Mouse (Mus musculus) MEL (cell line): Measurements from ENCODE around the gene Ckap4. TPM values are rescaled to one million over a fixed set of nuclear protein-coding genes. Genes with fewer than 3 reads are reported as not detected.

ENCODE experiments used
- DNase-seq: peaks from one replicate; pipeline ENCODE4 v3.0.0; 2011; ENCODE audit warnings: low read depth, low spot score
- H3K27ac ChIP-seq: 2 replicates; pipeline ENCODE4 v1.5.1; 2012; ENCODE audit warnings: low read depth, mild to moderate bottlenecking, control low read depth, low read length, moderate library complexity; ENCODE audit not compliant: control insufficient read depth
- H3K27me3 ChIP-seq, 2 experiments: fragments of 150-350 bp in 1 of 2; sonication (generic) in 1 of 2; 2 replicates each; pipeline ENCODE4 v1.6.1; 2012; ENCODE audit warnings: low read length in 2 of 2, mild to moderate bottlenecking in 2 of 2, improper control_type of control experiment in 1 of 2, moderate library complexity in 1 of 2; ENCODE audit not compliant: insufficient read depth in 2 of 2, control insufficient read depth in 1 of 2
- H3K36me3 ChIP-seq, 2 experiments: 2 replicates each; pipeline ENCODE4 v1.6.1; 2012 to 2014; ENCODE audit warnings: low read length in 2 of 2, improper control_type of control experiment in 1 of 2, inconsistent platforms in 1 of 2, mild to moderate bottlenecking in 1 of 2; ENCODE audit not compliant: insufficient read depth in 2 of 2, control insufficient read depth in 1 of 2
- H3K4me1 ChIP-seq, 2 experiments: fragments of 150-350 bp in 1 of 2; sonication (generic) in 1 of 2; 2 replicates each; pipeline ENCODE4 v1.6.1; 2012; ENCODE audit warnings: low read length in 2 of 2, improper control_type of control experiment in 1 of 2, mild to moderate bottlenecking in 1 of 2; ENCODE audit not compliant: insufficient read depth in 2 of 2, control insufficient read depth in 1 of 2
- H3K4me3 ChIP-seq, 2 experiments: fragments of 150-350 bp in 1 of 2; sonication (generic) in 1 of 2; 2 replicates each; pipeline ENCODE4 v1.5.1; 2012; ENCODE audit warnings: low read depth in 2 of 2, low read length in 2 of 2, mild to moderate bottlenecking in 2 of 2, moderate library complexity in 2 of 2, control low read depth in 1 of 2, improper control_type of control experiment in 1 of 2; ENCODE audit not compliant: control insufficient read depth in 1 of 2, insufficient read depth in 1 of 2
- H3K79me2 ChIP-seq: 2 replicates; pipeline ENCODE4 v1.6.1; 2012; ENCODE audit warnings: mild to moderate bottlenecking, low read length, moderate library complexity; ENCODE audit not compliant: control insufficient read depth, poor library complexity, insufficient read depth
- H3K9ac ChIP-seq: 2 replicates; pipeline ENCODE4 v1.6.1; 2012; ENCODE audit warnings: low read depth, mild to moderate bottlenecking, control low read depth, low read length, moderate library complexity; ENCODE audit not compliant: control insufficient read depth, poor library complexity, severe bottlenecking
- H3K9me3 ChIP-seq: fragments of 150-350 bp; sonication (generic); replicated peaks from 2 replicates; pipeline ENCODE4 v1.6.1; 2012; ENCODE audit warnings: mild to moderate bottlenecking, low read length, improper control_type of control experiment, moderate library complexity; ENCODE audit not compliant: insufficient read depth
- BHLHE40 ChIP-seq: IDR thresholded peaks from 2 replicates; pipeline ENCODE4 v1.6.1; 2012; ENCODE audit warnings: low read depth, mild to moderate bottlenecking, inconsistent platforms, low read length, improper control_type of control experiment, borderline replicate concordance
- ETS1 ChIP-seq: IDR thresholded peaks from 2 replicates; pipeline ENCODE4 v1.6.1; 2012; ENCODE audit warnings: low read depth, mild to moderate bottlenecking, inconsistent platforms, low read length, improper control_type of control experiment, moderate library complexity
- GABPA ChIP-seq: IDR thresholded peaks from 2 replicates; pipeline ENCODE4 v1.6.1; 2012; ENCODE audit warnings: low read depth, mild to moderate bottlenecking, inconsistent platforms, low read length, improper control_type of control experiment, moderate library complexity
- GATA1 ChIP-seq: IDR thresholded peaks from 2 replicates; pipeline ENCODE4 v1.6.1; 2011; ENCODE audit warnings: low read depth, low read length, improper control_type of control experiment
- HCFC1 ChIP-seq: IDR thresholded peaks from 2 replicates; pipeline ENCODE4 v1.6.1; 2012; ENCODE audit warnings: low read depth, mild to moderate bottlenecking, inconsistent platforms, low read length, improper control_type of control experiment, moderate library complexity
- JUND ChIP-seq: IDR thresholded peaks from 2 replicates; pipeline ENCODE4 v1.6.1; 2011; ENCODE audit warnings: low read depth, mild to moderate bottlenecking, improper control_type of control experiment, low read length
- MAFK ChIP-seq: IDR thresholded peaks from 2 replicates; pipeline ENCODE4 v1.6.1; 2011; ENCODE audit warnings: low read depth, mild to moderate bottlenecking, low read length, improper control_type of control experiment, borderline replicate concordance
- MEF2A ChIP-seq: IDR thresholded peaks from 2 replicates; pipeline ENCODE4 v1.6.1; 2014; ENCODE audit warnings: low read depth, mild to moderate bottlenecking, inconsistent platforms, low read length, improper control_type of control experiment; ENCODE audit not compliant: poor library complexity, insufficient replicate concordance, severe bottlenecking; ENCODE audit errors: extremely low read depth
- MXI1 ChIP-seq: IDR thresholded peaks from 2 replicates; pipeline ENCODE4 v1.6.1; 2011; ENCODE audit warnings: mild to moderate bottlenecking, low read depth, low read length, improper control_type of control experiment
- MYC ChIP-seq: IDR thresholded peaks from 2 replicates; pipeline ENCODE4 v1.6.1; 2011; ENCODE audit warnings: low read depth, mild to moderate bottlenecking, low read length, improper control_type of control experiment, moderate library complexity
- NELFE ChIP-seq: IDR thresholded peaks from 2 replicates; pipeline ENCODE4 v1.6.1; 2011; ENCODE audit warnings: low read depth, low read length, improper control_type of control experiment
- NRF1 ChIP-seq: IDR thresholded peaks from 2 replicates; pipeline ENCODE4 v1.6.1; 2014; ENCODE audit warnings: low read depth, mild to moderate bottlenecking, inconsistent platforms, low read length, improper control_type of control experiment, moderate library complexity; ENCODE audit not compliant: poor library complexity, insufficient read depth, severe bottlenecking
- RAD21 ChIP-seq: IDR thresholded peaks from 2 replicates; pipeline ENCODE4 v1.6.1; 2011; ENCODE audit warnings: mild to moderate bottlenecking, low read depth, low read length, improper control_type of control experiment
- SIN3A ChIP-seq: IDR thresholded peaks from 2 replicates; pipeline ENCODE4 v1.6.1; 2012; ENCODE audit warnings: low read length, improper control_type of control experiment, inconsistent platforms
- SMC3 ChIP-seq: IDR thresholded peaks from 2 replicates; pipeline ENCODE4 v1.6.1; 2011; ENCODE audit warnings: low read depth, low read length, improper control_type of control experiment
- TAL1 ChIP-seq: IDR thresholded peaks from 2 replicates; pipeline ENCODE4 v1.6.1; 2012; ENCODE audit warnings: mild to moderate bottlenecking, inconsistent platforms, low read length, moderate library complexity, mixed read lengths
- TBP ChIP-seq: IDR thresholded peaks from 2 replicates; pipeline ENCODE4 v1.8.0; 2011; ENCODE audit warnings: low read depth, low read length, improper control_type of control experiment
- UBTF ChIP-seq: IDR thresholded peaks from 2 replicates; pipeline ENCODE4 v1.6.1; 2012; ENCODE audit warnings: low read depth, mild to moderate bottlenecking, inconsistent platforms, low read length, improper control_type of control experiment, moderate library complexity, borderline replicate concordance; ENCODE audit not compliant: insufficient read depth
- ZC3H11A ChIP-seq: IDR thresholded peaks from 2 replicates; pipeline ENCODE4 v1.6.1; 2012; ENCODE audit warnings: low read depth, mild to moderate bottlenecking, inconsistent platforms, low read length, improper control_type of control experiment
- ZKSCAN1 ChIP-seq: IDR thresholded peaks from 2 replicates; pipeline ENCODE4 v1.6.1; 2012; ENCODE audit warnings: low read depth, mild to moderate bottlenecking, inconsistent platforms, low read length, improper control_type of control experiment, moderate library complexity
- ZMIZ1 ChIP-seq: IDR thresholded peaks from 2 replicates; pipeline ENCODE4 v1.6.1; 2012; ENCODE audit warnings: low read depth, mild to moderate bottlenecking, inconsistent platforms, low read length, improper control_type of control experiment, moderate library complexity
- polyA plus RNA-seq, 2 experiments: library from polyadenylated mRNA; stranded (reverse) in 1 of 2; unstranded in 1 of 2; fragments of >175 nt in 1 of 2; fragments of >200 nt in 1 of 2; gene quantifications; 2 replicates each; pipeline versions ENCODE4 v1.2.1 to v1.2.4; 2012; ENCODE audit warnings: low replicate concordance in 2 of 2, low read depth in 1 of 2; ENCODE audit not compliant: insufficient read length in 2 of 2, insufficient read depth in 1 of 2, missing spikeins in 1 of 2
- total RNA-seq: library from RNA; depleted of rRNA; stranded (reverse); fragments of 300-350 nt; gene quantifications from 2 replicates; pipeline ENCODE4 v1.2.3, GENCODE M21; 2012

Gene Ckap4
- total and polyA plus RNA-seq, 3 experiments, result 1.0 to 5.2 TPM; not detected in 1

GRCm38 (mm10) chr10:84542802-84543658, 9.2 kb upstream of the Ckap4 start (continued):
- TF ChIP-seq SMC3 (no peak), MXI1 (peak; percentile 28; the same call in 1 of the 2 replicates), BHLHE40 (peak; percentile 60; the same call in 1 of the 2 replicates), RAD21 (no peak), ZMIZ1 (no peak), ZKSCAN1 (no peak), NELFE (no peak), UBTF (no peak), NRF1 (no peak), MYC (peak; percentile 61; the same call in 1 of the 2 replicates), SIN3A (peak; percentile 43; the same call in 1 of the 2 replicates), ZC3H11A (no peak), ETS1 (peak; percentile 62), GABPA (no peak), GATA1 (peak; percentile 96), HCFC1 (no peak; the same call in 1 of the 2 replicates), MAFK (no peak), TBP (no peak)

GRCm38 (mm10) chr10:84539651-84540050, 5.8 kb upstream of the Ckap4 start:
- no peaks in the 10 kb centered on the region for H3K79me2 ChIP-seq
- peaks cover 19 to 25% of the 10 kb centered on the region in 2 experiments for H3K4me1 ChIP-seq
- no peaks in the 10 kb centered on the region for H3K27me3 ChIP-seq
- peaks cover 0 to 21% of the 10 kb centered on the region in 2 experiments; a peak in 2 of 4 replicates for H3K36me3 ChIP-seq
- no peaks in the 10 kb centered on the region for H3K9me3 ChIP-seq
- DNase-seq, result no peak
- no peak overlapping the region for H3K9ac ChIP-seq
- H3K27ac ChIP-seq, result no peak overlapping the region
- no peak overlapping the region for H3K4me3 ChIP-seq
- TF ChIP-seq JUND, result no peak
- TF ChIP-seq MEF2A, result no peak
- TF ChIP-seq MAFK, result no peak
- TF ChIP-seq NRF1, result no peak
- TF ChIP-seq RAD21, result no peak
- TF ChIP-seq TAL1, result no peak
